Mouse (Mus musculus) NIH3T3 (cell line): ENCODE results near the gene Gm29564.
"Not testable (repeated sequence)": the region's sequence is repeated elsewhere in the genome, so short reads cannot be mapped to it uniquely, and the experiment has no call there.

Experiments
- DNase-seq: peaks from one replicate; pipeline ENCODE4 v3.0.0-alpha.2; 2012; ENCODE audit warnings: low read depth

The Gm29564 gene

GRCm38 (mm10) chrY:78212693-78213092 lies at the start of gene Gm29564:
Gene Gm29564, plus strand, starts transcription at chrY:78212993.
- not testable (repeated sequence) for DNase-seq
